Mouse (Mus musculus) left cerebral cortex, postnatal 36 days (tissue): Measurements from ENCODE around the gene Zranb1. TPM values are rescaled to one million over a fixed set of nuclear protein-coding genes. Genes with fewer than 3 reads are reported as not detected.
A peak's percentile ranks its signal among the peaks of the same experiment; 100 is the strongest.

Experiments
- DNase-seq, 2 experiments: peaks; one replicate each; pipeline ENCODE4 v3.0.0; 2021 to 2022; ENCODE audit warnings: low spot score in 2 of 2, mixed read lengths in 1 of 2
- intact Hi-C: fragments of 180-260 bp; cut with DNase I; formaldehyde crosslinking; loops from one replicate; pipeline ENCODE4 v1.15.1; 2025
- total RNA-seq, 2 experiments: library from RNA; stranded (reverse); gene quantifications; 2 replicates each; pipeline ENCODE4 v1.2.3; 2021

Zranb1 gene
- total RNA-seq, 2 experiments from 2014 or later: 38.4 to 44.5 TPM

- no peak for DNase-seq
- intact Hi-C loops: no loop called here
Observed at GRCm38 (mm10) chr7:132994628-132995191, 63.8 kb downstream of the Zranb1 start.

DNA sequence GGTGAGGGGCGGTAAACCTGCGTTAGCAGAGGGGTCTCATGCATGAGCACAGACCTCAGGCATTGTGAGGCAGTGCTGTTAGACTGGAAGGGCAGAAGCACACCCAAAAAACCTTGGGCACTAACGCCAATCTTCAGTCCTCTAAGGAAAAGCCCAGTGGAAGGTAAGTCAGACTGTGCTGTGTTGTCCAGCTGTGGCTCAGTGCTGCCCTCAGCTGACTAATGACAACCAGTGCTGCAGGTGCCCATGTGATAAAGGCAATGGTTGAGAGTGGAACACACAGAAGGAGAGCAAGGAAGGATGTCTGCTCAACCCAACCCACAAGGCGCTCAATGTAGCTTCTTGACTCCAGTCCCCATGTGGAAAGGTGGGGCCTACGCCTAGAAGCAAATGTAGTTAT lies 65.4 kb downstream of the Zranb1 start:
- no peak for DNase-seq
- intact Hi-C loops: no loop called here

DNA sequence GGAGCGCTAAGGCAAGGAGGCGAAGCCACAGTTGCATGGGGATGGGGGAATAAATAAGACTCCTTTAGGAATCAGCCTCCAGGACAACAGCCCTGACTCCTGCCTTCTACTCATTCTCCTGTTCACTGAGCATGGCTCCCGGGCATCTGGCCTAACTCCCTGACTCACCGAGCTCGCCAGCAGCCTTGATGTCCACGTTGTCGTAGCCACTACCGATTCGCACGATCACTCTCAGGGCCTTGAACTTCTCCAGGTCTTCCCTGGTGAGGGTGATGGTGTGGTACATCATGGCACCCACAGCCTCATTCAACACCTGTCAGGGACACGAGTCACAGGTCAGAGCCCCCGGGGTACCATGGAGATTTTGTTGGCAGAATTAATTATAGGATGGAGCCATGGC lies 67.7 kb downstream of the Zranb1 start:
- intact Hi-C loops: no loop called here
- DNase-seq: no peak

DNA sequence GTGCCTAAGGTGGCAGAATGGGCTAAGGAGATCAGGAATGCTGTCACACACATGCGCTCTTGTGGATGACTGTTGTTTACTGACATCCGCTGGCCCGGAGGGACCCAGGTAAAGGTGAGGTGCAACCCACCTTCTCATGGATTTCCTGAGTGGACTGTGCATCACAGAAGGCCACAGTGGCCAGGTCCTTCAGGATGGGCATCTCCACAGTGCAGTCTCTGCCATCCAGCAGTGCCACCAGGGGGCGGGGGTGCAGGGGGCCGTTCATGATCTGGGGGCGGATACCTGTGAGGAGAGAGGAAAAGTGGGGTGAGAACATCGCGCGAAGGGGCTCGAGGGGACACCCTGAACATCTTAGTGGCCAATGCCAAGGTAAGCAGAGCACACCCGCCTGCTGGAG lies 68.1 kb downstream of the Zranb1 start:
- no peak for DNase-seq
- intact Hi-C loops: no loop called here

- intact Hi-C loops: loop anchor here (10.0 kb wide), 1 partner anchor 117 kb away; no protein-coding TSS in a partner anchor
- DNase-seq: no peak
Observed at GRCm38 (mm10) chr7:133001388-133001787, 70.4 kb downstream of the Zranb1 start.

- intact Hi-C loops: loop anchor here (2.0 to 10.0 kb wide), 2 partner anchors 117 to 345 kb away; no protein-coding TSS in a partner anchor
- no peak for DNase-seq
Observed at GRCm38 (mm10) chr7:133002271-133002670, 71.3 kb downstream of the Zranb1 start.

DNA sequence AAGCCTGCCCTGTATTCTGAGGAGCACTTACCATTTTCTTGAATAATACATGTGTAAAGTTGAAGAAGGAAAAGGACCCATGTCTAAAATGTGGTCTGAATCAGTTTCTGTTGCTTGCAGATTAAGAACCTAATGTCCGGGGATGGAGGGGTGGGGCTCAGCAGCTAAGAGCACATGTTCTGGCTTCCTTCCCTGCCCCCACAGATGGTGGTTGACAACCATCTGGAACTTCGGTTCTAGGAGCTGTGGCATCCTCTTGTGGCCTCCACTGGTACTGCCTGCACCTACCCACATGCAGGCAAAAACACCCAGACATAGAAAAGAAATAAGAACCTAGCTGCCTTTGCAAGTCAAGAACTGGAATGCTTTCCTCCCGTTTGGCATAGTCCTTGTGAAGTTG lies 72.5 kb downstream of the Zranb1 start:
- peak; percentile 70 to 81 for DNase-seq
- intact Hi-C loops: loop anchor here (2.0 to 10.0 kb wide), 2 partner anchors 119 to 347 kb away; no protein-coding TSS in a partner anchor

DNA sequence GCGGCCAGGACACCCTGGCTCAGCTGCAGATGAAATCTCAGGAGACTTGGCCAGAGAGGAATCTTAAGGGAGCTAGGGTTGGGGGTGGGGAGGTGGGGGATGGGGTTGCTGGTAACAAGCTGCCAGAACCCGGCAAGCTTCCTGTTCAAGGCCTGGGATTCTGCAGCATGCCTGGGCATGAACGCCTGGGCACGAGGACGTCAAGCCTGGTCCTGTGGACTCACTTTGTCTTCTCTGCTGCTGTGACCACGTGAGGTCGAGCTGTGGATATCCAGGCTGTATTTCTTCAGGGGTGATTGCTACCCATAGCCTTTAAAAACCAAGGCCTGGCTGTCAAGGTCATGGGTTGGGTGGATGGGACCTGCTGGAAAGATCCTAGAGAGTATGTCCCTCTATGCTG lies 74.8 kb downstream of the Zranb1 start:
- intact Hi-C loops: loop anchor here (10.0 kb wide), 1 partner anchor 121 kb away; no protein-coding TSS in a partner anchor
- DNase-seq: no peak

GRCm38 (mm10) chr7:133007343-133007742 lies 76.4 kb downstream of the Zranb1 start:
- intact Hi-C loops: loop anchor here (10.0 kb wide), 1 partner anchor 123 kb away; no protein-coding TSS in a partner anchor
- DNase-seq: no peak

GRCm38 (mm10) chr7:133008663-133009062 lies 77.7 kb downstream of the Zranb1 start:
- DNase-seq: no peak
- intact Hi-C loops: loop anchor here (10.0 kb wide), 1 partner anchor 124 kb away; no protein-coding TSS in a partner anchor

DNA sequence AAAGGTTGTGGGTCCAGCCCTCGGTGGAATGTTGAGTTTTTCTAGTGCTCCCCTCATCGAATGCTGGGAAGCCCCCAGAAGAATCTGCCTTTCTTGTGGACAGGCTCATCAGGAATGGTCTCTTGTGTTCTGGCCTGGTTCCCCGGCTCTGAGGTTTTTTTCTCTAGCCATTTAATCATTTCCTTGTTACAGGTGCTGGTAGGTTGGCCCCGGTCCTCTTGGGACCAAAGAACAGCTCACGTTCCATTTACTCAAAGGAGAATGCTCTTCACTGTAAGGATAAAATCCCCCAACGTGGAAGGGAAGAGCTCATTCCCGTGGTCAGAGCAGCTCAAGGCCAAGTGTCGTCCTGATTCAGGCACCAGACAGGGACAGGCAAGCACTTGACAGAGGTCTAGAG lies 78.7 kb downstream of the Zranb1 start:
- intact Hi-C loops: loop anchor here (10.0 kb wide), 1 partner anchor 125 kb away; no protein-coding TSS in a partner anchor
- DNase-seq: no peak

- intact Hi-C loops: no loop called here
- DNase-seq: no peak
Observed at GRCm38 (mm10) chr7:133010477-133010876, 79.5 kb downstream of the Zranb1 start.

- intact Hi-C loops: no loop called here
- DNase-seq: no peak
Observed at GRCm38 (mm10) chr7:133011191-133011590, 80.2 kb downstream of the Zranb1 start.

- no peak for DNase-seq
- intact Hi-C loops: no loop called here
Observed at GRCm38 (mm10) chr7:133011611-133012010, 80.7 kb downstream of the Zranb1 start.

DNA sequence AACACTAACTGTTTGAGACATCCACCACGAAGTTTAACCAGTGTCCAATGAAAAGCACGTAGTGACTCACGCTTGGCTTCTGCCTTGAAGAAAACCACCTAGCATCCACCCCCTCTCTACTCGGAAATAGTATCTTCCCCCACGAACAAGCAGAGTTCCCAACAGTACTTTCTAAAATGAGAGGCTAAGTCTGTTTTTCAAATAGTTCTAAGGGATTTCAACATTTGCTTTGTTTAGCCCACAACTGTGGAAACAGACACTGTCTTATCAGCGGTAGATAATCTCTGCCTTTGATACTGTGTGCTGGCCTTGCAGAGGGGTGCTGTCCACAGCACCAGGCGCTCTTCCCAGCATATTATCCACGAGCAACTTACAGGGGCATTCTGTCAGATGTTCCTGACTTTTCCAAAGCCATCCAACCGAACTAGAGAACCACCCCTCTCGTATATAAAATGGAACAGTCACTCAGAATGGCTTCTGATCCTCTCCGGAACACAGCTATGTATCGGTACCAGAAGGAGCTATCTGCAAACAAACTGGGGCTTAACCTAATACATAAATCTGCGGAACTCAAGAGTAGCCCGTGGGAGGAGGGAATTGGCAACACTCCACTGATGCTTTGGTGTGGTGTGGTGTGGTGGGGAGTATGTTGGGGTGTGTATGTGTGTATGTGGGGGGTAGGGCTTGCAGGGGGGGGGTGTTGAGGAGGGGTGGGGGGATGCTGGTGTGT lies 81.9 kb downstream of the Zranb1 start:
- peak; percentile 38 to 51 for DNase-seq
- intact Hi-C loops: no loop called here

GRCm38 (mm10) chr7:133013923-133014322 lies 83.0 kb downstream of the Zranb1 start:
- DNase-seq: no peak
- intact Hi-C loops: no loop called here

DNA sequence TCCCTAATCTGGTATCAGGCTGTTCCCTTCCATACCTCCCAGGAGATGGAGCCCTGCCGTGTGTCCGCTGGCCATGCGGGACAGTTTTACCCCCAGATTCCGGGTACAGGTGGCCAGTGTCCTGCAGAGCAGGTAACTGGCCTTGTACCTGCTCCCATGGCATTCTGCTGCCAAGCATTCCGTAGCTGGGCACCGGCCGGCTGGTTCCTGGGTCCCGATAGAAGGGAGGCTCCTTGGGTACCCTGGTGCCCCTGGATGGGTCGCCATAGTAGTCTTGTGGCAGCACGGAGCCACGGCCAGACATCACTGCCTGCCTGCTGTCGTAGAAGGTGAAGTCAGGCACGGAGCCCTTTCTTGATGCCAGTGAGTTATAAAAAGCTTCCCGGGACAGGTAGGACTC lies 83.7 kb downstream of the Zranb1 start:
- intact Hi-C loops: no loop called here
- DNase-seq: no peak

DNA sequence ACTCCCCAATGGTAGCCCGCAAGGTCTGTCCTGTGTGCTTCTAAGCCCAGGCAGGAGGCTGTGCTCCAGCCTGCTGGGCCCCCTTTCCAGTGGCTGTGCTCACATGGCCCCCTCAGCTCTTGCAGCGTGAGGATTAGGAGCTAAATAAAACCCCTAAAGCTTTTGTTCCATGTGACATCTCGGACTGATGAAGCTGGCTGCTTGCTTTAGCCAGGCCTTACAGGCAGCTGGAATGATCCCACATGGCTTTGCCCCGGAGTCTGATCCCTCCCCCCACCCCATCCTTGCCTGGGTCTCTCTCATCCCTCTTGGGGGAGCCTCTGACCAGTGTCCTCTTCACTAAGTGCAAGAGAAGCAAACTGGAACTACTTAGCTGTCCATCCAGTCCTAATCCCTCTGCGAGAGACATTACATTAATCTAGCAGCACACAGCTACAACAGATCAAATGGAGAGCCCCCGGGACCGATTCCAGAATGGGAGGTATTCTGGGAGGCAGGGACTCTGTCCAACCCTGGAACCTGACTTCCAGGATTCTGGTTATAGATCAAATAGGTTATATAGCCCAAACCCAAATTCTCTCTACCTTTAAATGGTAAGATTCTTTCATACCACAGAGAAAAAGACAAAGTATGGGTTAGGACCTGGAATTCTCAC lies 84.6 kb downstream of the Zranb1 start:
- no peak for DNase-seq
- intact Hi-C loops: no loop called here

GRCm38 (mm10) chr7:133018961-133019360 lies 88.0 kb downstream of the Zranb1 start:
- intact Hi-C loops: no loop called here
- DNase-seq: no peak

GRCm38 (mm10) chr7:133019481-133020020 lies 88.6 kb downstream of the Zranb1 start:
- DNase-seq: no peak
- intact Hi-C loops: no loop called here
